Mouse (Mus musculus) midbrain, embryonic 14.5 days (tissue): Measurements from ENCODE around the gene Gopc. TPM values are rescaled to one million over a fixed set of nuclear protein-coding genes. Genes with fewer than 3 reads are reported as not detected.

Experiments used
- ATAC-seq: fragments of 200-750 bp; cut with Nextera tagmentation; 2 replicates; pipeline ENCODE4 v1.8.0; 2017; ENCODE audit warnings: moderate number of reproducible peaks, moderate library complexity; ENCODE audit not compliant: low FRiP score, low TSS enrichment
- DNase-seq: peaks from one replicate; pipeline ENCODE4 v3.0.0-alpha.2; 2015
- H3K27ac ChIP-seq: fragments of 300-500 bp; sonication (generic); replicated peaks from 2 replicates; pipeline ENCODE4 v1.5.1; 2014; ENCODE audit warnings: mild to moderate bottlenecking, low read depth, low read length, moderate library complexity
- H3K27me3 ChIP-seq: fragments of 300-500 bp; sonication (generic); 2 replicates; pipeline ENCODE4 v1.6.1; 2014; ENCODE audit warnings: low read length, control low read depth, mixed read lengths; ENCODE audit not compliant: control insufficient read depth, insufficient read depth
- H3K36me3 ChIP-seq: fragments of 300-500 bp; sonication (generic); 2 replicates; pipeline ENCODE4 v1.6.1; 2014; ENCODE audit warnings: low read length, control low read depth; ENCODE audit not compliant: control insufficient read depth, insufficient read depth
- H3K4me1 ChIP-seq: fragments of 300-500 bp; sonication (generic); 2 replicates; pipeline ENCODE4 v1.6.1; 2014; ENCODE audit warnings: mild to moderate bottlenecking, antibody characterized with exemption, low read length, control low read depth; ENCODE audit not compliant: control insufficient read depth, insufficient read depth
- H3K4me2 ChIP-seq: fragments of 300-500 bp; sonication (generic); 2 replicates; pipeline ENCODE4 v1.6.1; 2014; ENCODE audit warnings: mild to moderate bottlenecking, low read length, moderate library complexity
- H3K4me3 ChIP-seq: fragments of 300-500 bp; sonication (generic); replicated peaks from 2 replicates; pipeline ENCODE4 v1.5.1; 2014; ENCODE audit warnings: low read depth, low read length
- H3K9ac ChIP-seq: fragments of 300-500 bp; sonication (generic); replicated peaks from 2 replicates; pipeline ENCODE4 v1.6.1; 2014; ENCODE audit warnings: mild to moderate bottlenecking, low read length, moderate library complexity
- H3K9me3 ChIP-seq: fragments of 300-500 bp; sonication (generic); 2 replicates; pipeline ENCODE4 v1.6.1; 2016; ENCODE audit warnings: low read length, control low read depth, mixed read lengths; ENCODE audit not compliant: control insufficient read depth
- WGBS: fragments of 180-500 bp; shearing (Covaris S2); extraction: QIAGEN DNeasy Blood & Tissue Kit; methylation state at CpG from one replicate; pipeline ENCODE4 v1.1.7; 2014; 5-methylcytosine and 5-hydroxymethylcytosine counted together
- polyA plus RNA-seq: library from polyadenylated mRNA; unstranded; fragments of >200 nt; fragmentation: Nextera tagmentation; extraction: Ambion mirVana; gene quantifications from 2 replicates; pipeline ENCODE4 v1.2.1, GENCODE M21; 2014

The Gopc gene
- polyA plus RNA-seq, 1 experiment from 2014 or later: 24.5 TPM

DNA sequence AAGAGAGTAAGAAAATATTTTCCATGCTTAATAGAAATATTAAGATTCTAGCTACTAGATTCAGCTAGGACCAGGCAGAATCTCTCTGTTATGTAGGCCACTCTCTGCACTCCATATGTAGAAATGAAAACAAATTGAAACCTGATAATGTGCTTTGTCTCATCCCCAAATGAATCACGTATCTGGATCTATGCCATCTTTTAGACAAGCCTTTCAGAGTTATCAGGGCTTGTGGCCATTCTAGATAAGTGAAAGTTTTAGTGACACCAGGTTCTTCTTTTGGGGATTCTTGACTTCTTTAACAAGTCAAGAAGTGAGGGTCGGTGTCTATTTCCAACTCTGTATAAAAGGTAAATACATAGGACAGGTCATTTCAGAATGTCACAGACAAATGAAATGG, 16.8 kb upstream of the Gopc start:
- WGBS: 85% methylated on average over 2 of the region's 2 CpGs
- ATAC-seq (no peak), DNase-seq (no peak)
- Histone ChIP-seq H3K9ac (no peak overlapping the region), H3K4me1 (no peaks in the 10 kb centered on the region), H3K36me3 (no peaks in the 10 kb centered on the region), H3K4me3 (no peak overlapping the region), H3K4me2 (no peak overlapping the region), H3K27me3 (no peaks in the 10 kb centered on the region), H3K27ac (no peak overlapping the region), H3K9me3 (no peaks in the 10 kb centered on the region)

DNA sequence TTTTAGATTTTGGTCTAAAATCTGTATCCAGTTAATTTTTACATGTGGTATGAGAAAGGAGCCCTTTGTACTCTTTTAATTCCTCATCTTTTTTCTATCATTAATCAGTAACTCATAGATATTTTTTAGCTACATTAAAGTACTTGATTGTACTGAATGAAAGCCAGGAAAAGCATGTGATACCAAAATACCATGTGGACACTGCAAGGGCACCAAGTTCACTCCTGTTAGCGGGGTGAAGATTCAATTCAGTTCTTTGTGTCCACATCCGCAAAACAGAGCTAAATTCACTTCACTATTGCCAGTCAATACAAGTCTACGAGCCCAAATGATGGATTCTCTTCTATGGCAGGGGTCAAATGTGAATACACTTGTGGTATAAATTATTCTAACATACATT, 14.7 kb upstream of the Gopc start:
- Histone ChIP-seq H3K9me3 (no peaks in the 10 kb centered on the region), H3K27ac (no peak overlapping the region), H3K27me3 (no peaks in the 10 kb centered on the region), H3K4me1 (no peaks in the 10 kb centered on the region), H3K36me3 (no peaks in the 10 kb centered on the region), H3K4me2 (no peak overlapping the region), H3K4me3 (no peak overlapping the region), H3K9ac (no peak overlapping the region)
- DNase-seq: no peak
- no peak for ATAC-seq
- 91% methylated on average over 3 of the region's 3 CpGs for WGBS

DNA sequence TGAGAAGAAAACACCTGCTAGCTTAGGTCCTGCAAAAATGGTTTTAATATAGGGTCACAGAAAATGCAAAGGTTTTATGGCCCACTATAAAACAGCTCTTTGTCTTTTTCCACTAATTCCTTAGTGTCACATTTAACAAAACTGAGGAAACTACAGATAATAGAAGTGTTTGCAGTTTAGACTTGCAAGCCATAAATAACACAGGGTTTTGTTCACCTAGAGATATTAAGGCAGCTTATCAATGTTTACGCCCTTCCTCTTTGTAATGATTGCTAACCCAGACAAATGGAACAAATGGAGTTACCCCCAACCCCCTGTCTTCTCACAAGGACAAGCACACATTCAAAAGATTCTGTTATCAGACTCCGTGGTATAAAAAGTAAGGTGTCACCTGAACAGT, 9.3 kb upstream of the Gopc start:
- 80% methylated on average over 2 of the region's 2 CpGs for WGBS
- Histone ChIP-seq H3K9ac (no peak overlapping the region), H3K9me3 (no peaks in the 10 kb centered on the region), H3K36me3 (no peaks in the 10 kb centered on the region), H3K27me3 (no peaks in the 10 kb centered on the region), H3K4me2 (no peak overlapping the region), H3K4me3 (no peak overlapping the region), H3K4me1 (no peaks in the 10 kb centered on the region), H3K27ac (no peak overlapping the region)
- no peak for ATAC-seq
- no peak for DNase-seq

DNA sequence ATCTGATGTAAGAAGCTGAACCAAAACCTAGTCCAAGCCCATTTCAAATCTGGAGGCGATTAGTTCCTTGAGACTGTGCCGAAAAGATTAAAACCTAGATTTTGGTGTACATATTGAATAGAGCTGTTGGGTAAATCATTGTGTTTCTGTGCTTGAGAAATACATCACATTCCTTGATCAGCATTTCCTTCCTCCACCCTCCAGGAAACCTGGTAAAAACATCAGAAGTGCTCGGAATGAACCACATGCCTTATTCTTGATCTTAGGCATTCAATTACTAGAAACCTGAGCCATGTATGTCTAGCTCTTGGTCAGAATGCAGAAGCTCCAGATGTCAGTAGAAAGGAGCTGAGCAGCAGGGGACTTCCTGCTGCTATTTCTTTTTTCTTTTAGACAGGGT, 7.5 kb upstream of the Gopc start:
- no peak for DNase-seq
- Histone ChIP-seq H3K9ac (no peak overlapping the region), H3K4me1 (no peaks in the 10 kb centered on the region), H3K4me3 (no peak overlapping the region), H3K9me3 (no peaks in the 10 kb centered on the region), H3K27ac (no peak overlapping the region), H3K36me3 (no peaks in the 10 kb centered on the region), H3K27me3 (no peaks in the 10 kb centered on the region), H3K4me2 (no peak overlapping the region)
- no peak for ATAC-seq
- 85% methylated on average over 3 of the region's 3 CpGs for WGBS

DNA sequence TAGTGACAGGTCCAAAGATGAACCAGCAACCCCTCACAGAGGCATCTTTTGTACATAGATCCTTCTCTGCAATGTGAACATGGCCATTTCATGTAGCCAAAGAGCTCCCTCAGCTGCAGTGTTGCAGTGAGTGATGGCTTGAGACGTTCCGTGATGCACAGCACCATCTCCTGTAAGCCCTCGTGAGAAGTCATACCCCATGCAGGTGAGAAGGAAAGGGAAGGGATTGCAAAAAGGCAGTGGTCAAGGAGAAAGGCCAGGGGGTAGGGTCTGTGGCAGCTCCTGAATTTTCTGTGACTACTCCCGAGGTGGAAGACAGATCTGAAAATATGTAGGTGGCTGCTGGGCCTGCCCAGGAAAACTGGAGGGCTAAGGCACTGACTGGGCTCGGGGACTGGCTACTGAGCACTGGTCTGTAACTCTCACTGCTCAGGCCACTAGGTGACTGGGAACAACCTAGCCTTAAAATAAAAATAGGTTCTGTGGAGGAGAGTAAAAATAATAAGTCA, 7.1 kb upstream of the Gopc start, which contains the start of gene Nepn:
Gene Nepn, plus strand, starts transcription at position 51 of the 509 bp plus-strand sequence.
- H3K27ac ChIP-seq: no peak within 1 kb of the TSS
- no peak for DNase-seq
- H3K36me3 ChIP-seq: no peaks in the 10 kb centered on the region

DNA sequence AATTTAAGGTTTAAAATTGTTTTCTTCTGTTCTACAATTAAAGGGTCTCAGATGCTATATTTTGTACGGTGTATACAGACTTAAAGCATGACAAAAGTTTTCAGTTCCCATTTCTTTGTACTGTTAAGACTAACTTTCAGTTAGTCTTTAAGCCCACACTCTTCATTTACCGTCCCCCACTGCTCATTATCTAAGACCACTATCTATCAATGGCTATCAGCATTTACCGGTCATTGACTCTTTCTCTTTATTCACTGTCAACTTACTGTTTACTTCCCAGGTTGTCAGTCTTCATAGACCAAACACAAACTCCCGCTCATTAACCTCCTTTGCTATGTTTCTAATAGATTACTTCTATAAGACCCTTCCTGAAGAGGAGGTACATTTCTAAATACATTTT, 5.3 kb upstream of the Gopc start:
- H3K4me2 ChIP-seq: no peak overlapping the region
- no peak overlapping the region for H3K4me3 ChIP-seq
- no peaks in the 10 kb centered on the region for H3K36me3 ChIP-seq
- ATAC-seq (no peak), DNase-seq (no peak)
- no peaks in the 10 kb centered on the region for H3K27me3 ChIP-seq
- H3K9me3 ChIP-seq: no peaks in the 10 kb centered on the region
- no peak overlapping the region for H3K9ac ChIP-seq
- H3K4me1 ChIP-seq: 0 out of 2 replicates have a peak, but pooled peaks cover 5% of the 10 kb centered on the region
- WGBS: 90% methylated on average over 4 of the region's 4 CpGs
- H3K27ac ChIP-seq: no peak overlapping the region

More for the DNA sequence above, 7.1 kb upstream of the Gopc start, which contains the start of gene Nepn:
- no peak within 1 kb of the TSS for H3K9ac ChIP-seq
- H3K4me1 ChIP-seq: no peaks in the 10 kb centered on the region
- ATAC-seq: no peak
- H3K4me3 ChIP-seq: no peak within 1 kb of the TSS
- H3K4me2 ChIP-seq: no peak within 1 kb of the TSS
- WGBS: 81% methylated on average over 5 of the region's 5 CpGs
- no peaks in the 10 kb centered on the region for H3K27me3 ChIP-seq
- no peaks in the 10 kb centered on the region for H3K9me3 ChIP-seq

DNA sequence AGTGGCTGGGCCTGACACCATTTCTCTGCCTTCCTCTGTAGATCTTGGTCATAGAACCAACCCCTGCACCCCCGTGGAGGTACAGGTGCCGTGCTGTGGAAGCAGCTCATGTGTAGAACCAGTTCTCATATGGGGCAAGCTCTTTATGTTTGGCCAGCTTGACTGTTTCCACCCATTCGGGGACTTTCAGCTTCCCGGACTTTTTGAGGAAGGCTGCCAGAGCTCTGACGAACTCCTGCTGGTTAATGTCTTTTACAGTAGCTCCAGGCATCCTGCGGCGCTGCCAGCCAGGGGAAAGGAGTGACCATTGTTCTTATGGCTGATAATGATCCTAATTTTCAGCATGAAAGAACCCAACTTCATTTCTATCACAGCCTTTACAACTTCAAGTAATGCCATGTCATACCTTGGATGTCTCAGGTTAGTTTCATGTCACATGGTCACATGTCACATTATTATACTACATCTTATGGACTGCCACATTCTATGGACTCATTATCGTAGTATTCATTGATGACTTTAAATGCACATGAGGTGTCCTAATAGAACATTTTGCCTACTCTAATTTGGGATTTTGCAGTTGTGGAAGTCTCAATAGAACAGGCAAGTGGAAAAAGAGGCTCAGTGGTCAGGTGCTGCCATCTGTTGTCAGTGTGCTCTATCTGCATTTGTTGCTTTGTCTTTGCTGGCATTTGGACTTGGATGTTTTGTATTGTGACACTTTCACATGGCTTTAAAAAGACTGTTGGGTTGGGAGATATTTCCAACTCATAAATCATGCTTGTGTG, 3.1 kb upstream of the Gopc start:
- no peak overlapping the region for H3K27ac ChIP-seq
- ATAC-seq: no peak
- H3K9me3 ChIP-seq: no peaks in the 10 kb centered on the region
- DNase-seq: peak; percentile 85
- no peak overlapping the region for H3K9ac ChIP-seq
- 47% methylated on average over 8 of the region's 8 CpGs for WGBS
- 0 out of 2 replicates have a peak, but pooled peaks cover 5% of the 10 kb centered on the region for H3K4me1 ChIP-seq
- no peaks in the 10 kb centered on the region for H3K27me3 ChIP-seq
- no peaks in the 10 kb centered on the region for H3K36me3 ChIP-seq
- no peak overlapping the region for H3K4me3 ChIP-seq
- no peak overlapping the region for H3K4me2 ChIP-seq

DNA sequence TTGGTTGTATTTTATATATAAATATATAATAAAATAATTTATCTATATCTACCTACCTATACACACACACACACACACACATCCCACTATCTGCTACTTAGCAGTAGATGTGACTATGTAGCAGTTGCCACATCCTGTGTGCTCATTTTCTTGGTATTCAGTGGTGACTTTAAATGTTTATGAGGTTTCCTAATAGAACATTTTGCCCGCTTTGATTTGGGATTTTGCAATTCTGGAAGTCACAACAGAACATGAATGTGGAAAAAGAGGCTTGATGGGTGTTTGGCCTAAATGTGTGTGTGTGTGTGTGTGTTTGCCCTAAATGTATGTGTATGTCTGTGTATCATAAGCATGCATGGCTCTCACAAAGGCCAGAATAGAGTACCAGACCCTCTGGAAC, 1.6 kb upstream of the Gopc start:
- Histone ChIP-seq H3K9ac (no peak overlapping the region), H3K27me3 (no peaks in the 10 kb centered on the region), H3K4me2 (no peak overlapping the region), H3K27ac (no peak overlapping the region), H3K9me3 (no peaks in the 10 kb centered on the region), H3K4me3 (no peak overlapping the region), H3K4me1 (peaks cover 16% of the 10 kb centered on the region), H3K36me3 (no peaks in the 10 kb centered on the region)
- WGBS: 95% methylated on average over 1 of the region's 1 CpGs
- DNase-seq: no peak
- ATAC-seq: no peak

DNA sequence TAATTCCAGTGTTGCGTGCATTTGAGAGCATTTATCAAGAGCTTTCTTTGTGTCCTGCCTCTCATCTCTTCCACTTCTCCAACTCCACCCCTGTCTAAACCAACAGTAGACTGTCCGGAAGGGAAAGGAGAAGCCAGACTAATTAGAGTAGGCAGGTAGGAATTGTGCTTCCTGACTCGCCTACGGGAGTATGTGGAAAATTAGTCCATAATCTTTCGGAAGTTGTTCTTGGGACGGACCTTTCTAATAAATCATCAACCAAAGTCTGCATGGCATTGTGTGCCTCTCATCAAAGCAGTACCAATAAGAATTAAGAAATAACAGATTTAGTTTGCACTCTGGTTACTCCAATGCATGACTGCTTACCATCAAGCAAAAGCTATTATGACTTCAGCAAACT, 1.1 kb upstream of the Gopc start:
- H3K36me3 ChIP-seq: no peaks in the 10 kb centered on the region
- ATAC-seq (no peak), DNase-seq (no peak)
- no peaks in the 10 kb centered on the region for H3K27me3 ChIP-seq
- H3K9ac ChIP-seq: no peak overlapping the region
- peak overlapping the region; percentile 62 for H3K4me2 ChIP-seq
- peaks cover 18% of the 10 kb centered on the region for H3K4me1 ChIP-seq
- H3K9me3 ChIP-seq: no peaks in the 10 kb centered on the region
- no peak overlapping the region for H3K27ac ChIP-seq
- peak overlapping the region; percentile 90 for H3K4me3 ChIP-seq
- WGBS: 88% methylated on average over 6 of the region's 6 CpGs
